Mouse (Mus musculus): ENCODE measurements at regions not wholly inside any gene's neighbourhood (a gene's known extent, or its start where the extent isn't known, plus 50 kb on each side); places are given as distances from the start of the nearest gene placed in this dataset.

- intact Hi-C loops (cut with DNase I) = loop anchor here (1.0 to 5.0 kb wide), 5 partner anchors 182 to 584 kb away; partner anchors contain the start of gene Rap2a
- DNase-seq = peak; percentile 66
Measured at GRCm38 (mm10) chr14:120660321-120660781, 182.1 kb downstream of the Rap2a start.

GRCm38 (mm10) chr14:120661111-120661510 is 182.9 kb downstream of the Rap2a start:
- DNase-seq = no peak
- intact Hi-C loops (cut with DNase I) = loop anchor here (2.0 to 5.0 kb wide), 4 partner anchors 182 to 522 kb away; partner anchors contain the start of gene Rap2a

DNA sequence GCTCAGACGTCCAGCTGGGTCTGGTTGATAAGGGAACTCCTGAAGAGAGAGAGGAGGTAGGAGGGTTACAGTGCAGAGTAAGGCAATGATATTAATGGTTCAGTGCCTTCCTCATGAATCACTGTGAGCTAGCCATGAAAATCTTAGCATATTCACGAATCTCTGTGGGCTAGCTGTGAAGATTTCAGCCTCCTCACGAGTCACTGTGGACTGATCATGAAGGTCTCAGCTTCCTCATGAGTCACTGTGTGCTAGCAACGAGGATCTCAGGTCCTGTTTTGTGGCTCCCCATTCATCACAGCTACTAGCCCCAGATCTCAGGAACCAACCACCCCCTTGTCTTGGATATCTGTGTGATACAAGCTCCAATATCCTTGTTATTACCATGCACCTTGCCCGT is 191.4 kb downstream of the Rap2a start:
- intact Hi-C loops (cut with DNase I) = no loop called here
- no peak for DNase-seq

DNA sequence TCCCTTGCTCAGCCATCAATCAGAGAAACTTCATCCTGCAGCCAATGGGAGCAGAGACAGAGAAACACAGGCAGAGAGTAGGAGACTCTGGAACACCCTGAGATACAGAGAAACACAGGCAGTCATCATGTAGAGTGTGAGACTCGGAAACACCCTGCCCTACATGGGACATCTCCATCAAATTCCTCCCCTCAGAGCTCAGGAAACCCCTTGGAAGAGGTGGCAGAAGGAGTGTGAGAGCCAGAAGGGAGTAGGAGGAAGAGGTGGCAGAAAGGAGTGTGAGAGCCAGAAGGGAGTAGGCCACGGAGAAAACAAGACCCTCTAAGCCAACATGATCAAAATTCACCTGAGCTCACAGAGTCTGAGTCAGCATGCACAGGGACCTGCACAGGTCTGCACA is 197.5 kb downstream of the Rap2a start:
- no peak for DNase-seq
- intact Hi-C loops (cut with DNase I) = no loop called here

GRCm38 (mm10) chr14:120678533-120678932 is 200.3 kb downstream of the Rap2a start:
- intact Hi-C loops (cut with DNase I) = no loop called here
- DNase-seq = no peak

DNA sequence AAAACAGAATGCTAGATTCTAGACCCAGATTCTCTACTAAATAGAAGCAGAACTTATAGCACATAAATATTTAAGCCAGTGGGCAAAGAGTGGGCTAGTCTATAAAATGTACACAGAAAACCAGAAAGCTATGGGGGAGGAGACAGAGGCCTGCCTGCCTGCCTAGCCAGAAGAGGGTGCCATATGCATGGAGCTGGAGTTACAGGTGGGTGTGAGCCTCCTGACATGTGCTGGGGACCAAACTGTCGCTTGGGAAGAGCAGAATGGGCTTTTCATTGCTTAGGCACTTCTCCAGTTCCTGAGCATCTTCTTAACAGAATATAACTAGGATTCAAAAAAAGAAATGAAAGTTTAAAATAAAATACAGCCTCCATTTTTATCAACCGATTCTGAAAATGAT is 200.8 kb downstream of the Rap2a start:
- intact Hi-C loops (cut with DNase I) = no loop called here
- no peak for DNase-seq

DNA sequence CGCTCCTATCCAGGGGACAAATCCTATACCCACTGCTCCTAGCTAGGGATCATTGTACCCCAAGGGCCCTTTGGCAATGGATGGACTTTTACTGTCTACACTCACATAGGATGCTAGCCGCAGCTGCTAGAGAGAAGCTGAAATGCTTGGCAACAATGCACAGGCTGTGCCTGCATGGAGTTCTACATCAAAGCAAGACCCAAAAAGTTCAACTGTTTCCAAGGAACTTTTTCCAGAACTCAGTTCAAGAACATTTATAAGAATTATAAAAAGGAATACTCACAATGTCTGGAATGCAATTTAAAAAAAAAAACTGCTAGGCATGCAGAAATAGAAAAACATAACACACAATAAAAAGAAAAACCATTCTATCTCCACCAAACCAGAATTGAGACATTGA is 202.0 kb downstream of the Rap2a start:
- DNase-seq = no peak
- intact Hi-C loops (cut with DNase I) = no loop called here

DNA sequence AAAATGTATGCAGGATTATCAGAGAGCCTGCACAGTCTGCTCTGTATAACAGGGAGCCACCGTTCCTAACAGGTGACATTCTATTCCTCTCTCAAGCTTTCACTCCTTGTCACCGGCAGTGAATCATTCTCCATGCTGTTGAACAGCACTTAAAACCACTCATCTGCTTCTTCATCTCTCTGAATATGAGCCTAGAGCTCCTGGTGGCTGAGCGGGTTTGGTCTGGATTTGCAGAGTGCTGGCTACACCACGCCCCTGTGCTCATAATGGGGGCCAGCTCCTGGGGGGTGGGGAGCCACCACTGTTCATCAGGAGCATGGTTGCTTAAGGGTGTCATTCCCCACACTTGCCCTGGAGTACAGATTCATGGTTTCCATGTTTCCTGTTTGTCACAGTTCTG is 207.0 kb downstream of the Rap2a start:
- intact Hi-C loops (cut with DNase I) = no loop called here
- DNase-seq = no peak

DNA sequence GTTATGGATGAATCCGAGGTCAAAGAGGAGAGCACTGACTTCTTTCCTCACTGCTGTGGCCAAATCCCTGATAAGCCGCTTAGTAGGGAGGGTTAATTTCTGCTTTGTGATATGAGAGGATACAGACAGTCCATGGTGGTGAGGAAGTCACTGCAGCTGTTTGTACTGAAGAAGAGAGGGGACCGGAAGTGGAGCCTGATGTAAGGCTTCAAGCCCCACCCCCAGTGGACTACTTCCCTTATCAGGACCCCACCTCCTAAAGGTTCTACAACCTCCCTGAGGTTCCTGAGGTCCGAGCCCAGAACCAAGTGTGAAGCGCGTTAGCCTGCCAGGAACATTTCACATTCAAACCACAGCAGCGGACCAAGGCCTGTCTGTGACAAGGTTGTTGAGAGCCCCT is 207.6 kb downstream of the Rap2a start:
- intact Hi-C loops (cut with DNase I) = no loop called here
- no peak for DNase-seq

- intact Hi-C loops (cut with DNase I) = no loop called here
Measured at GRCm38 (mm10) chr14:120686751-120687150, 208.5 kb downstream of the Rap2a start.

DNA sequence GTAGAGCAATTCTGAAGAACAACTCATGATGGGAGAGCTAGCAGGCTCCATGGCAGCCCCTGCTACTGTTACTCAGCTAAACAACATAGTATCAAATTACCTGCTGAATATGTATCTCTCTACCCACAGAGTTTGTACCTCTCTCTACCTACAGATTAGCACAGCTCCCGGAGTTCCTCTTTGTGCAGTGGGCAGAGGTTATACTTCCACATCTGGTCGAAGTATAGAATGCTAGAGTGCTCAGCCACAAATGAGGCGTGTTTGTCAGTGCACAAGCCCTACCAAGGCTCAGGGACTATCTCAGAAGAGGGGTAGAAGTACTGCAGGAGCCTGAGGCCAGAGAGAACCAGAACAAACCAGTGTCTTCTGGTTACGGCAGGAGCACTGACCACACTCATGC is 211.6 kb upstream of the Ipo5 start:
- intact Hi-C loops (cut with DNase I) = no loop called here
- DNase-seq = no peak

More at GRCm38 (mm10) chr14:120686751-120687150, 208.5 kb downstream of the Rap2a start:
- DNase-seq = no peak

GRCm38 (mm10) chr14:120705301-120705801 is 205.7 kb upstream of the Ipo5 start:
- intact Hi-C loops (cut with DNase I) = no loop called here
- peak; percentile 16 to 23 for DNase-seq

DNA sequence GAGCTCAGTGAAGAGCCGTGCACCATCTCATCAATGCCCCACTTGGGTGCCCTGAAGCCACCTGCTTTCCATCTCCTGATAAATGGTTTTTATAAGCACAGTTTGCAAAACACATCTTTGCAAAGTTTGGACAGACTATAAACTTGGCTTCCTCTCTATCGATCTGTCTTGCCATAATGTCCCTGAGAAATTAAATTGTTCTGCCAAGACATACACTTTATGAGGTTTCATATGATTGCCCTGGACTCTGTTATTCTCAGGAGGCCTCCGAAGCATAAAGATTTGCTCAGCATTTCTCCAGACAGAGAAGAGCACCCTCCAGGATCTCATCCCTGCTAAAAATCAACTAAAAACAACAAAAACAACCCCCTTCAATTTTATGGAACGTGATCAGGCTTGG is 200.2 kb upstream of the Ipo5 start:
- DNase-seq = no peak
- intact Hi-C loops (cut with DNase I) = no loop called here

DNA sequence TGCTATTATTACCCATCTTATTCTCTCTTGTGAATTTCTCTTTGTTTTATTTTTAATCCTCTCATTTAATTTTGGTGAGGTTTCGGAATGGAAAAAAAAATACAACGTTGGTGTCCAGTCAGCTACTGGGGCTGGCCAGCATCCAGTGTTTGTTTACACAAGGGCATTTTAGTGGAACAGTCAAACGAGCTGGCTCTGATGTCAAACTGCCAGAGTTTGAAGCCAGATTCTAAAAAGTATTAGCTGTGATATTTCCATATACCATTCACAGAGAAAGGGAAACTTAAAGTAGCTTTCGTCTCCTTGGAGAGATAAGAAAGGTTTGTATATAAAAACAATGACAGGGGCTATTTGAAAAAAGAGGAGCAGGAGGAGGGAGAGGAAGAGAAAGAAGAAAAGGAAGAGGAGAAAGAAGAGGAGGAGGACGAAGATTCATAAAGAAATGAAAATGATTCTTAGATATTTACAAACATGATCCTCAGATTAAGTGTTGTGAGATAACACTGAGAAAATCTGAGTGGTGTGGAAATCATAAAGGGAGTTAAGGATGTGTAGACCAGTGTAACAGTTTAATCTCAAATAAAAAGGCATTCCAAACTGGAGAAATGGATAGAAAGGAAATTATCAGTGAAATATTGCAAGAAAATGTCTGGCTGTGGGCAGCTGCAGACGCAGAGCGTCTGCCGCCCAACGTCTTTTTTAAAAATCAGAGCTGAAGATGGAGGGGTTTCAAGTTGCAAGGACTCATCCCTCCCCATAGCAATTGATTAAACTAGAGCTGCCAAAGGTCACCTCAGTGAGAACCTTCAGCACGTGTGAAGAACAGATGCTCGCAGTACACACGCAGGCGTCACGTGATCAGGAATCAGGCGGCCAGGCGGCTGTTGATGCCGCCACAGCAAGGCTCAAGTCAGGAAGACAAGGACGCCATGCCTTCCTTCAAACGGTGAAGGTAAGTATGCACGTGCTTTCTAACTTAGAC is 190.3 kb upstream of the Ipo5 start:
- intact Hi-C loops (cut with DNase I) = no loop called here
- DNase-seq = peak in 1 of 2 experiments; percentile 12

GRCm38 (mm10) chr14:120721593-120722461 is 189.2 kb upstream of the Ipo5 start:
- DNase-seq = no peak
- intact Hi-C loops (cut with DNase I) = no loop called here

DNA sequence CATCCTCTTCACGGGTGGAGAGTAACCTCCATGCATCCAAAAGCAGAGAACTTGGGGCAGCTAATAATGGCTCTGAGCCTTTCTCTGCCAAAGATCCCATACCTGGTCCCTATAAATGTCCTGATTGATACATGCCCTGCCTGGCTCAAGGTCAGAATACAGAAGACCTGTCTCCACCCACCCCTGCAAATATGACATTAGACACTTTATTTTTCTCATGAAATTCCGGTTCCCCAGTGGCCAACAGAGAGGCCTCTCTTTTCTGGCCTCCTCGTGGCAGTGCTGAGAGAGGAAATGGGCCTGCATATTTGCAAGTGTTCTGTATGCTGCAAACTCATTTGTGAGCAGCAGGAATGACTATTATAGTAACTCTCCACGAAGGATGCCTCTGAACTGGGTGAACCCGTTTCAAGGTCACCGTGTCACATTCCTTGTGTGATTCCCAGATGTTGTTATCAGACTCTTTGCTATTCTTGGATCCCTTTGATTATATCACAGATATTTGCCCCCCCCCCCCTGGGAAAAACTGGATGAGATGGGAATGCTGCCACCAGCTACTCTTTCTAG is 188.4 kb upstream of the Ipo5 start:
- DNase-seq = no peak
- intact Hi-C loops (cut with DNase I) = no loop called here

DNA sequence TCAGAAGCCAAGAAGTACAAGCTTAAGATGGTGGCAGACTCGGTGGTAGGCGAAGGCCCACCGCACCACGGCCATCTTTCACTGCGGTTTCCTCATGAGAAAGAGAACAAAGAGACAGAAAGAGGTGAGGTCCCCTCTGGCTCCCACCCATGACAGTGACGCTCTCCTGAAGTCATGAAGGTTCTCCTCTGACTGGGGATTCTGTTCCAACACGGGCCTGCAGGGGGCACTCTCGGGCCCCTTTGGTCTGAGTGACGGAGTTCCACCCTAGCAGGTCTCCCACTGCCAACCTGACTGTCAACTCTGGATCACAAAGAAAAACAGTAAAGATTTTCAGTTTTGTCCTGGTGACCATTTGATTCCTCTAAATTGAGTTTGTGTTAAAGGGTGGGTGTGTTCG is 182.9 kb upstream of the Ipo5 start:
- DNase-seq = no peak
- intact Hi-C loops (cut with DNase I) = no loop called here

GRCm38 (mm10) chr14:120730226-120730625 is 180.8 kb upstream of the Ipo5 start:
- no peak for DNase-seq
- intact Hi-C loops (cut with DNase I) = no loop called here

DNA sequence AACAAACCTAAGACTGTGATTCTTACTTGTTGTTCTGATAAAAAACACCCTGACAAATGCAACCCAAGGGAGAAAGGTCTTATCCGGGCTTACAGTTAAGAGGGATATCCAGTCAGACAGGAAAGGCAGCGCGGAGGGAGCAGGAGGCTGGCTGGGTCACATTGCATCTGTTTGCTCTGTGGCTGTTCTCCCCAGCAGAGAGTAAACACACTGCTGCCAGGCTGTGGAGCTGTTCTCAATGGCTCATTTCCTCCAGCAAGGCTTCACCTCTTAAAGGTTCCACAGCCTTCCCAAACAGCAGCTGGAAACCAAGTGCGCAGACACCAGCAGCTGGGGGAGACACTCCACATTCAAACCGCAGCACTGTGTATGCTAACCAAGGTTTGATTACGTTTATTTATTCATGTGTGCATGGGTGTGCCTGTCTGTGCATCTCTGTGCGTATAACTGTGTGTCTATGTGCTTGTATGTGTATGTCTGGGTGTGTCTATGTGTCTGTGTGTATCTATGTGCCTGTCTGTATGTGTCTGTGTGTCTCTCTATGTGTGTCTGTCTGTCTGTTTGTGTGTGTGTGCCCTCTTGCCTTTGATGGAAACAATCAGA is 179.2 kb upstream of the Ipo5 start:
- DNase-seq = no peak
- intact Hi-C loops (cut with DNase I) = no loop called here

DNA sequence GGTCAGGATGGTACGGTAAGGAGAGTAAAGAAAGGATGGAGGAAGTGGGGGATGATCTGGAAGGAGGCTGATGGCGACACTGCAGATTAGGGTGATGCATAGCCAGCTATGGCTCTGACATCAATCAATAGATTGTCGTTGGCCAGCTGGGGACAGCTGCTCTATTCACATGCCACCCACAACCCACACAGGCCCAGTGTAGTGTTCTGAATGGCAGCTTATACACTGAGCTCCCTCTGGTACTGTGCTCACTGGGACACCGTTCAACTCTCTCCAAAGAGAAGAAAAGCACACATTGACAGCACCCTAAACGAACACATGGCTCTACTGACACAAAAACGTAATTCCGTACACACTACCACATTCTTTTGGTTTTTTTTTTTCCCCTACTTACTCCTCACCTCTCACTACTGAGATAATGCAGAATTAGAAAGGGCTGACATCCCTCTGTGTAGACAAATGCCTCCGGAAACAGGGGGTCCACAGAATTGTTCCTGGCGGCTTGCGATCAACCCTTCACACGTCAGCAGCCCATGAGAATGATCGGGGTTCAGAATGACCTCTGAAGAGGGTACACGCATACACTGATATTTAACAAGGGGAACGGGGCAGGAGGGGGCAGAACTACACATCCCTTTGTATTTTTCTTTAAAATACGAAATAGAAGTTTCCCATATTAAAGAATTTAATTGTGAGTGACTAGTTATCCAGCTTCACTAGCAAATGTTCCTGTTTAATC is 178.5 kb upstream of the Ipo5 start:
- no peak for DNase-seq
- intact Hi-C loops (cut with DNase I) = no loop called here

Measured in heart, postnatal 10 days (tissue).